Mouse (Mus musculus) adrenal gland (tissue): ENCODE data around the gene Camk1d.

Source experiments
- intact Hi-C: fragments of 180-260 bp; cut with DNase I; formaldehyde crosslinking; loops from one replicate; pipeline ENCODE4 v1.15.1; 2025

Gene Camk1d

GRCm38 (mm10) chr2:5352821-5353522 is 361.3 kb downstream of the Camk1d start:
- intact Hi-C loops, result no loop called here

- intact Hi-C loops, result no loop called here
Measured at GRCm38 (mm10) chr2:5345344-5345743, 369.0 kb downstream of the Camk1d start.

GRCm38 (mm10) chr2:5327533-5328250 is 386.6 kb downstream of the Camk1d start:
- intact Hi-C loops, result no loop called here

GRCm38 (mm10) chr2:5324806-5325205 is 389.5 kb downstream of the Camk1d start:
- intact Hi-C loops, result no loop called here

- intact Hi-C loops, result no loop called here
Measured at GRCm38 (mm10) chr2:5321660-5322295, 392.5 kb downstream of the Camk1d start.

GRCm38 (mm10) chr2:5319138-5319537 is 395.2 kb downstream of the Camk1d start:
- intact Hi-C loops, result no loop called here

GRCm38 (mm10) chr2:5316763-5317162 is 397.6 kb downstream of the Camk1d start:
- intact Hi-C loops, result no loop called here

GRCm38 (mm10) chr2:5316217-5316616 is 398.1 kb downstream of the Camk1d start:
- intact Hi-C loops, result no loop called here

- intact Hi-C loops, result no loop called here
Measured at GRCm38 (mm10) chr2:5315291-5315828, 399.0 kb downstream of the Camk1d start.

GRCm38 (mm10) chr2:5314530-5315166 is 399.7 kb downstream of the Camk1d start:
- intact Hi-C loops, result no loop called here

- intact Hi-C loops, result no loop called here
Measured at GRCm38 (mm10) chr2:5305156-5305555, 409.2 kb downstream of the Camk1d start.

GRCm38 (mm10) chr2:5304451-5304850 is 409.9 kb downstream of the Camk1d start:
- intact Hi-C loops, result no loop called here

- intact Hi-C loops, result no loop called here
Measured at GRCm38 (mm10) chr2:5301286-5301685, 413.0 kb downstream of the Camk1d start.

GRCm38 (mm10) chr2:5298071-5298470 is 416.2 kb downstream of the Camk1d start:
- intact Hi-C loops, result no loop called here

- intact Hi-C loops, result no loop called here
Measured at GRCm38 (mm10) chr2:5296749-5297545, 417.4 kb downstream of the Camk1d start.

GRCm38 (mm10) chr2:5295098-5295497 is 419.2 kb downstream of the Camk1d start:
- intact Hi-C loops, result no loop called here

GRCm38 (mm10) chr2:5294451-5294850 is 419.9 kb downstream of the Camk1d start:
- intact Hi-C loops, result no loop called here

GRCm38 (mm10) chr2:5288593-5288992 is 425.7 kb downstream of the Camk1d start:
- intact Hi-C loops, result no loop called here

GRCm38 (mm10) chr2:5287044-5287380 is 427.3 kb downstream of the Camk1d start:
- intact Hi-C loops, result no loop called here

- intact Hi-C loops, result no loop called here
Measured at GRCm38 (mm10) chr2:5286189-5287043, 427.9 kb downstream of the Camk1d start.
